Mouse (Mus musculus) left cerebral cortex, adult 8-10 months (tissue): ENCODE measurements around the gene Erg. TPM values are rescaled to one million over a fixed set of nuclear protein-coding genes. Genes with fewer than 3 reads are reported as not detected.

Experiments
- DNase-seq, 2 experiments: peaks; one replicate each; pipeline ENCODE4 v3.0.0; 2022; ENCODE audit warnings: low spot score in 2 of 2
- total RNA-seq, 4 experiments: library from RNA; stranded (reverse); gene quantifications; 2 replicates each; pipeline ENCODE4 v1.2.4; 2022

Gene Erg
- total RNA-seq, 4 experiments from 2014 or later: 5.0 to 6.3 (median 5.7) TPM

GRCm38 (mm10) chr16:95390787-95391186 lies 195.6 kb downstream of the Erg start:
- DNase-seq: no peak

GRCm38 (mm10) chr16:95388811-95389529 lies 197.4 kb downstream of the Erg start:
- DNase-seq: no peak

GRCm38 (mm10) chr16:95388292-95388691 lies 198.1 kb downstream of the Erg start:
- DNase-seq: no peak

GRCm38 (mm10) chr16:95387008-95387407 lies 199.4 kb downstream of the Erg start:
- DNase-seq: no peak

GRCm38 (mm10) chr16:95385299-95385973 lies 201.0 kb downstream of the Erg start:
- DNase-seq: no peak

- DNase-seq: no peak
These were observed 201.7 kb downstream of the Erg start for GRCm38 (mm10) chr16:95384590-95385148.

- DNase-seq: no peak
These were observed 204.1 kb downstream of the Erg start for GRCm38 (mm10) chr16:95382251-95382650.

- no peak for DNase-seq
These were observed 209.6 kb downstream of the Erg start for GRCm38 (mm10) chr16:95376834-95377233.

- no peak for DNase-seq
These were observed 210.0 kb downstream of the Erg start for GRCm38 (mm10) chr16:95376364-95376763.

GRCm38 (mm10) chr16:95374646-95375045 lies 211.7 kb downstream of the Erg start:
- DNase-seq: no peak

- no peak for DNase-seq
These were observed 213.4 kb downstream of the Erg start for GRCm38 (mm10) chr16:95372960-95373359.

- no peak for DNase-seq
These were observed 214.7 kb downstream of the Erg start for GRCm38 (mm10) chr16:95371713-95372112.

GRCm38 (mm10) chr16:95366989-95367765 lies 219.2 kb downstream of the Erg start:
- DNase-seq: no peak

GRCm38 (mm10) chr16:95365214-95365613 lies 221.2 kb downstream of the Erg start:
- DNase-seq: no peak

GRCm38 (mm10) chr16:95363632-95364465 lies 222.5 kb downstream of the Erg start:
- DNase-seq: no peak

- no peak for DNase-seq
These were observed 224.4 kb downstream of the Erg start for GRCm38 (mm10) chr16:95361950-95362349.

GRCm38 (mm10) chr16:95360940-95361489 lies 225.4 kb downstream of the Erg start:
- DNase-seq: no peak

- DNase-seq: no peak
These were observed 226.1 kb downstream of the Erg start for GRCm38 (mm10) chr16:95360214-95360850.

GRCm38 (mm10) chr16:95356962-95357955 lies 229.1 kb downstream of the Erg start:
- DNase-seq: no peak
